Mouse (Mus musculus): Measurements from ENCODE around the gene Rbbp7. TPM values are rescaled to one million over a fixed set of nuclear protein-coding genes. Genes with fewer than 3 reads are reported as not detected.

Gene Rbbp7
- polyA plus RNA-seq, 1 experiment from 2014 or later, result 217 TPM

GRCm38 (mm10) chrX:162756058-162756457, 4.1 kb upstream of the Rbbp7 start:
- TF ChIP-seq EP300 (IDR thresholded peaks at IDR 0.05; ENCODE audit: low read depth) (no peak), CTCF (IDR thresholded peaks at IDR 0.05; ENCODE audit: low read depth) (no peak)
- no peak for DNase-seq
- no peaks in the 10 kb centered on the region for H3K27me3 ChIP-seq (ENCODE audit: insufficient read depth, low read length)
- 75% methylated on average over 7 of the region's 7 CpGs for WGBS (ENCODE audit: insufficient replicate concordance)
- H3K9me3 ChIP-seq (ENCODE audit: low read length), result no peaks in the 10 kb centered on the region
- H3K4me2 ChIP-seq (ENCODE audit: low read depth, low read length), result no peak overlapping the region
- H3K4me1 ChIP-seq (ENCODE audit: insufficient read depth), result 0 out of 2 replicates have a peak, but pooled peaks cover 4% of the 10 kb centered on the region
- no peaks in the 10 kb centered on the region for H3K36me3 ChIP-seq (replicated peaks; ENCODE audit: insufficient read depth, low read length)
- no peak overlapping the region for H3K4me3 ChIP-seq (ENCODE audit: low read depth, low read length)
- no peak overlapping the region for H3K27ac ChIP-seq (ENCODE audit: low read depth)
- H3K9ac ChIP-seq (replicated peaks), result no peak overlapping the region
- ATAC-seq, result no peak

- Histone ChIP-seq H3K9ac (replicated peaks) (peak overlapping the region; percentile 59), H3K4me3 (ENCODE audit: low read depth, low read length) (peak overlapping the region; percentile 80)
- ATAC-seq, result no peak
Observed at GRCm38 (mm10) chrX:162759251-162760114, 719 bp upstream of the Rbbp7 start.

GRCm38 (mm10) chrX:162760958-162761515, 835 bp downstream of the Rbbp7 start:
- WGBS (ENCODE audit: insufficient replicate concordance), result 21% methylated on average over 27 of the region's 50 CpGs

More at GRCm38 (mm10) chrX:162759251-162760114, 719 bp upstream of the Rbbp7 start:
- DNase-seq, result peak; percentile 15
- Histone ChIP-seq H3K27ac (ENCODE audit: low read depth) (peak overlapping the region; percentile 87), H3K4me2 (ENCODE audit: low read depth, low read length) (peak overlapping the region; percentile 72), H3K4me1 (ENCODE audit: insufficient read depth) (0 out of 2 replicates have a peak, but pooled peaks cover 4% of the 10 kb centered on the region), H3K9me3 (ENCODE audit: low read length) (no peaks in the 10 kb centered on the region), H3K36me3 (replicated peaks; ENCODE audit: insufficient read depth, low read length) (peaks cover 4% of the 10 kb centered on the region; the same call in 1 of the 2 replicates), H3K27me3 (ENCODE audit: insufficient read depth, low read length) (no peaks in the 10 kb centered on the region)
- TF ChIP-seq EP300 (IDR thresholded peaks at IDR 0.05; ENCODE audit: low read depth), result no peak
- no peak for TF ChIP-seq CTCF (IDR thresholded peaks at IDR 0.05; ENCODE audit: low read depth)
- WGBS (ENCODE audit: insufficient replicate concordance), result 26% methylated on average over 32 of the region's 32 CpGs

GRCm38 (mm10) chrX:162761716-162762395, 1.7 kb downstream of the Rbbp7 start:
- H3K4me3 ChIP-seq (ENCODE audit: low read depth, low read length), result peak overlapping the region; percentile 80
- no peaks in the 10 kb centered on the region for H3K27me3 ChIP-seq (ENCODE audit: insufficient read depth, low read length)
- no peaks in the 10 kb centered on the region for H3K9me3 ChIP-seq (ENCODE audit: low read length)
- peak overlapping the region; percentile 84 for H3K9ac ChIP-seq (replicated peaks)
- 0 out of 2 replicates have a peak, but pooled peaks cover 4% of the 10 kb centered on the region for H3K4me1 ChIP-seq (ENCODE audit: insufficient read depth)
- H3K36me3 ChIP-seq (replicated peaks; ENCODE audit: insufficient read depth, low read length), result peaks cover 4% of the 10 kb centered on the region; the same call in 1 of the 2 replicates
- H3K27ac ChIP-seq (ENCODE audit: low read depth), result peak overlapping the region; percentile 95
- TF ChIP-seq EP300 (IDR thresholded peaks at IDR 0.05; ENCODE audit: low read depth) (no peak), CTCF (IDR thresholded peaks at IDR 0.05; ENCODE audit: low read depth) (no peak)
- ATAC-seq (no peak), DNase-seq (no peak)
- WGBS (ENCODE audit: insufficient replicate concordance), result 29% methylated on average over 9 of the region's 9 CpGs
- H3K4me2 ChIP-seq (ENCODE audit: low read depth, low read length), result peak overlapping the region; percentile 74

More at GRCm38 (mm10) chrX:162760958-162761515, 835 bp downstream of the Rbbp7 start:
- DNase-seq, result peak; percentile 35
- Histone ChIP-seq H3K4me1 (ENCODE audit: insufficient read depth) (0 out of 2 replicates have a peak, but pooled peaks cover 4% of the 10 kb centered on the region), H3K36me3 (replicated peaks; ENCODE audit: insufficient read depth, low read length) (peaks cover 4% of the 10 kb centered on the region; the same call in 1 of the 2 replicates), H3K27ac (ENCODE audit: low read depth) (peak overlapping the region; percentile 95), H3K4me2 (ENCODE audit: low read depth, low read length) (peak overlapping the region; percentile 74), H3K4me3 (ENCODE audit: low read depth, low read length) (peak overlapping the region; percentile 80), H3K27me3 (ENCODE audit: insufficient read depth, low read length) (no peaks in the 10 kb centered on the region), H3K9ac (replicated peaks) (peak overlapping the region; percentile 84), H3K9me3 (ENCODE audit: low read length) (no peaks in the 10 kb centered on the region)
- ATAC-seq, result no peak
- TF ChIP-seq EP300 (IDR thresholded peaks at IDR 0.05; ENCODE audit: low read depth), result no peak
- TF ChIP-seq CTCF (IDR thresholded peaks at IDR 0.05; ENCODE audit: low read depth), result no peak

GRCm38 (mm10) chrX:162770726-162771125, 10.5 kb downstream of the Rbbp7 start:
- WGBS (ENCODE audit: insufficient replicate concordance), result 79% methylated on average over 1 of the region's 1 CpGs
- Histone ChIP-seq H3K4me1 (ENCODE audit: insufficient read depth) (no peaks in the 10 kb centered on the region), H3K9ac (replicated peaks) (no peak overlapping the region), H3K4me2 (ENCODE audit: low read depth, low read length) (no peak overlapping the region), H3K27ac (ENCODE audit: low read depth) (no peak overlapping the region), H3K36me3 (replicated peaks; ENCODE audit: insufficient read depth, low read length) (peaks cover 25% of the 10 kb centered on the region), H3K27me3 (ENCODE audit: insufficient read depth, low read length) (no peaks in the 10 kb centered on the region), H3K9me3 (ENCODE audit: low read length) (no peaks in the 10 kb centered on the region), H3K4me3 (ENCODE audit: low read depth, low read length) (no peak overlapping the region)
- DNase-seq (no peak), ATAC-seq (no peak)
- TF ChIP-seq CTCF (IDR thresholded peaks at IDR 0.05; ENCODE audit: low read depth), result no peak
- no peak for TF ChIP-seq EP300 (IDR thresholded peaks at IDR 0.05; ENCODE audit: low read depth)
